Mouse (Mus musculus): ENCODE results near the gene Fbxl22. TPM values are rescaled to one million over a fixed set of nuclear protein-coding genes. Genes with fewer than 3 reads are reported as not detected.
A peak's percentile ranks its signal among the peaks of the same experiment; 100 is the strongest.

The Fbxl22 gene
- total RNA-seq (2021): under 1 TPM; 0.40 to 0.67 TPM
- long read RNA-seq, experiment 1: 0 reads
- long read RNA-seq, experiment 2, partial matches to known transcripts: 0 of 1 reads
- long read RNA-seq, experiment 2, other reads (novel, unspliced or antisense): 0 of 1 reads

DNA sequence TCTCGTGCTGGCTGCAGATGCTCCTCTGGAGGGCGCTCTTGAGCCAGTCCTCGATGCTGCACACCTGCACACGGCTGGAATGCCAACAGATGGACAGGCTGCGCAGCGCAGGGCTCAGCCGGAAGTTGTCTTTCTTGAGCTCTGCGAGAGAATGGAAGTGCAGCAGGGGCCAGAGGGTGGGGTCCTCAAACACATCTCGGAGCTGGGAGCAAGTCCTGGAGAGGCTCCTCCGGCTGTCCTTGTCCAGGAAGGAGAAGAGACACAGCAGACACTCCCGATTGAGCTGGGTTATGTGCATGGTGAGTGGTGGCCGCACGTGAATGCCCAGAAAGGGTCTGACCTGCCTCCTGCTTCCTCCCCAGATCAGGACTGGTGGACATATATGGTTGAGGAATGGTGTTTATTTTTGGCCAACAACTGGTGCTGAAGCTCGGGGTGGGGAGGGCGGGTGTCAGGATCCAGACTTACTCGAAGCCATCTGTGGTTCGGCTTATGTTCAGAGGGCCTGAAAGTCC is at the start of gene Fbxl22:
Gene Fbxl22 (minus strand): TSS at position 338 of the 515 bp plus-strand sequence.
- no peak for DNase-seq (ENCODE audit: low spot score in 2 of 2)

DNA sequence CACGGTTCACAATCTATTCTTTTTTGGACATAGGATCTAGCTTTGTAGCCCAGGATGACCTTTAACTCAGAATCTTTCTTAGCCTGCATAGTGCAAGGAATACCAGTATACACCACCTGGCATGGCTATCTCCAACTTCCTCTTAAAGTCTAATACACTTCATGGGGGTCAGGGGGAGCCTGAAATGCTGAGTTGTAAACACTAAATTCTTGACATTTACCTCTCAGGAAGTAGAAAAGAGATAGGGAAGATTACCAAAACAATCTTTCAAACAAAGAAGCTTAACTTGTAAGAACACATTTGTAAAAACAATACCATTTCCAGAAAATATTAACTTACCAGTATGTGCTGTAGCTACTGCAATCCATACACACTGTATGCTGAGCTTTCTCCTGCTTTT is 47.8 kb upstream of the Fbxl22 start:
- DNase-seq (ENCODE audit: low spot score in 2 of 2): no peak

DNA sequence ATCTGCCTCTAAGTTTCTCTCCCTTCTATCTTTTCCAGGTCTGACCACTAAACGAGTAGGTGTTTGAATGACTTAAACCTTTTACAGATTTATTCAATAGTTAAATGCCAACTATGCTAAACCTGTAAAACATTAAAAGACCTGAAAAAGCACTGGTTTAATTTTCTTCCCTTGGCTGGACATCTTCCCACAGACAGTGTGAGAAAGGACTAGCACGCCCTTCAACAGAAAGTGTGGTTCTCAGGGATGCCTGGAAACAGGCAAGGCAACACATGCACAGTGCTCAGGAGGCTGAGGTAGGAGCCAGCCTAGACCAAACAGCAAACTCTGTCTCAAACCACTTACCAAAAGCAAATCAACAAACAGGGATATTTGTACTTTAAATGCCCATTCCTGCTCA is 47.1 kb upstream of the Fbxl22 start:
- no peak for DNase-seq (ENCODE audit: low spot score in 2 of 2)

DNA sequence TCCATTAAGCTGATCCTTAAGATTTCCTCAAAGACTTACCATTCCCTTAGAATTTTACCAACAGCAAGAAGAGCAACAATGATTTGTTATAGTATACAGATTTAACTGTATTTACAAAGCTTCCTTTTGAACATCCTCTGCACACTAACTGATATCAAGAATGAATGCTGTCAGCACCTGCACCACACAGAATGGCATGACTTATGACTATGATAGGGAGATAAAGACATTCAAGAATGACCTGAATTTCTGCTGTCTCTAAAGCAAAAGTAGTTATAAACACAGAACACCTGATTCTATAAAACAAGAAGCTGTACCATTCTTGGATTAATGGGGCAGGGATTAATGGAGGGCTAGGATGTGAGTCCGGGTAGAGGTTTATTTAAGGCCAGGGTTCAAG is 46.3 kb upstream of the Fbxl22 start:
- DNase-seq (ENCODE audit: low spot score in 2 of 2): no peak

DNA sequence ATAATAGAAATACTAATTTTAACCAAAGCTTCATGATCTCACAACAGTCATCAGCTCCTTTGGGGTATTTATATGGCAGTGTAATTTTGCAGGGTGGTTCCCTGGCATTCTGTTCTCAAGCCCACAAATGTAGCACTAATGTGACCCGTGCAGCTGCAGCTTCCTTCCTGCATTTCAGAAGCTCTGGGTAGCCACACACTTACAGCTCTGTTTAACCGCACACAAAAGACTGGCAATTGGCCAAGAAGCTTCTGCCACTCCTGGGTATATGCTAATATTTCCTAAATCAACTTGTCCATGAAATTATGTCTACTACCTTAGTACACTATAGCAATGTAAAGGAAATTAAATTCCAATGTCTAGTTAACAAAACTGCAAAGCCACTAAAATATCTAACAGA is 45.9 kb upstream of the Fbxl22 start:
- no peak for DNase-seq (ENCODE audit: low spot score in 2 of 2)

DNA sequence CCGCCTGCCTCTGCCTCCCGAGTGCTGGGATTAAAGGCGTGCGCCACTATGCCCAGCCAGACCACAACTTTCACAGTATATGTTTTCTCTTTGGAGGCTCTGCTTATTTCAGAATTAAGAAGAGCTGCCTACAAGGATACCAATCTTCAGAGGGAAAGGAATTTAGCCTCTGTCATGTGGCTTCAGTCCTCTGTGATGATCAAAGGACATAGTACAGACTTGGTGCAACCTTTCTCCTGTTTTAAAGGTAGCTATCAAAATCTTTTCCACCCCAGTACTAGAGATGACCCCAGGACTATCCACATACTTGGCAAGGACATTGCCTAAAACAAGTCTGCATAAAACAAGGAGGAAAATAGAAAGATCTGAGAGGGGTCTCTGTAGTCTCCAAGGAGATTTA is 44.6 kb upstream of the Fbxl22 start:
- DNase-seq (ENCODE audit: low spot score in 2 of 2): no peak

DNA sequence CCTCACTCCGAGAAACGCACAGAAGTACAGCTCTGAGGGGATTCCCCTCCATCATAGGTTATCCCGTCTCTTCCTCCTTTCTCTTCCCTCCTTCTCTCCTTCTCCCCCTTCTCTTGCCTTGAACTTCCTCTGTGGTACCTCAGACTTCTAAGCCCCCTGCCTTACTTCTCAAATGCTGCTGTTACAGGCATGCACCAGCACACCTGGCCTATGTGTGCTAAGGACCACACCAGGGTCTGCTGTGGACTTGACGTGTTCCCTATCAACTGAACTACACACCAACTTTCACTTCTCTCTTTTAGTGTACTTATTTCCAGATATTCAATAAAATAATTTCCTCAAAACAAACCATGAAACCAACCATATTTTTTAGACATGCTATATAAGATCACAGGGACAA is 28.4 kb upstream of the Fbxl22 start:
- DNase-seq (ENCODE audit: low spot score in 2 of 2): no peak

DNA sequence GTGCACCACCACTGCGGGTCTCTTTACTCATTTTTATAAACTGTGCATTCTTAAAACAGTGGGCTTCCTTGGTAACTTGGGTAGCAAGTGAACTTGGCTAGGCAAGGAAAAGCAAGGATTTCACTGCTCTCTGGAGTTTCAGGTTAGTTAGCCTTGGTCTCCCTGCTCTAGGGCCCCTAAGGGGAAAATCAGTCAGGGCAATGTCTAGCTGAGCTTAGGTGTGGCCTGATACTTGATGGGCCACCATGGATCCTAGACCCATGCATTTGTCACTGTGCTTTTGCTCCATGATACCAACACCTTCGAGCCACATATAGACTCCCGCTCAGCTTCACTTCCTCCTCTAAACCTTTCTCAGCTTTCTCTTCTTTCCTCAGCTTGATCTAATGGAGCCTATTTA is 7.2 kb upstream of the Fbxl22 start:
- no peak for DNase-seq (ENCODE audit: low spot score in 2 of 2)

DNA sequence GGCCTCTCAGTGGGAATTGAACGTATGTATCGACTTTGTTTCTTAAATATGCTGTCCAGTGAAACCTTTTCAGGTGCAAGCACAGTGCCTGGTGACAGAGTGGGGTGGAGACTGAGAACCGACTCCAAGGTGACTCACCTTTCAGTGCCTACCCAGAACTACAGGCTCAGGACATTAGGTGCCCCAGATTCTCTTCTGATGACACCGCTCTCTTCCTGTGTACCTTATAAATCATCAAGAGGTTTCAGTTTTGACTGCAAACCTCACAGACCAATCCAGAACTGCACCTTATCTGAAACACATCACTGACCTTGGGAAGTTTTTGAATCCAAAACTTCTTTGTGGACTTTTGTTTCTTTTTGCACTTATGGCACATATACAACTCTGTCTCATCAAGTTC is 5.9 kb upstream of the Fbxl22 start:
- DNase-seq (ENCODE audit: low spot score in 2 of 2): no peak

DNA sequence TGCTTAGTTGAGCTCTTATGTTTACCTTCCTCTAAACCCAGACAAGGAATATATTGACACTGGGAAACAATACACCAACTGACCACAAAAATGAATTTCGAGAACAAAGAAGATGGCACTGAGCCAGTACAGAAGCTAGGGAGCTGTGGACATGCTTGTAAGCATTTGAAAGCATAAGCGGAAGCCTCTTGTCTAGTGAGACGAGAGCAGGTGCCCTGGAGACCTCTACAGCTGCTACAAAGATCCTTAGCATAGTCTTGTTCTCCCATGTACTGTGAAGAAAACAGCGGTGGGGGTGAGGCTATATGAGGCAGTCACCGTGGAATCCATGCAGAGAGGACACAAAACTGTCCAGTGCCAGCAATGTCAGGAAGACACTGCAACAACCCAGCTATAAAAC is 4.5 kb upstream of the Fbxl22 start:
- DNase-seq (ENCODE audit: low spot score in 2 of 2): no peak

DNA sequence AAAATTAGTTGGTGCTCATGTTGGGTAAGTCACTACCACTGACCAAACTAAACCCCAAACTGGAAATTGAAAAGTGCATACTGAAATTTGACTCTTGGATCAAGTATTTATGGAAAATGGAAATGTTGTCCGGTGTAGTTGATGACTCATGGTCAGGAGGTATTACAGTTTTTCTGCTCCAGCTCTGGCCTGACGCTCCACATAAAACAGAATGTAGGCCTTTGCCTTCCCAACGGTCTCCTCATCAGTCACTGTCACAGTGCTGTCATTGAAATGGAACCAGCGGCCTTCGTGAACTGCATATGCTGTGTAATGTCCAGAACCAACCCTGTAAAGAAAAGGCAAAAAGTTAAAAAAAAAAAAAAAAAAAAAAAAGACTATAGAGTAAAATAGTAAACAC is 3.9 kb upstream of the Fbxl22 start:
- DNase-seq (ENCODE audit: low spot score in 2 of 2): no peak

DNA sequence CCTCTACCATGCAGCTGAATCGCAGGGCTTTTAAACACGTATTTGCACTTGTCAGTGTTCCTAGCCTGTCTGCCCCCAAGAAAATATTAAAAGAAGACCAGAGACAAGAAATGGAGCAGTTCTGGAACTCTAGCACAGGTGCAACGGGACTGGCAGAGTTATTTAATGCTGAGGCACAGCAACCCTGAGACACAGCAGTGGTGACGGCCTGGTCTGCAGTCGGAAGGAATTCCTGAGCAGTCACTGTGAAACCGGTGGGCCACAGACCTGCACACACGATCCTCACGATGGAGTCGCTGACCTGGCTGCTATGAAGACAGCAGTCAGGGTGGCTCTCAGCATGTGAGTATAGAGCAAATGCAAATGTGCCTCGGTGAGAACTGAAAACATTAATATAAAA is 3.4 kb upstream of the Fbxl22 start:
- DNase-seq (ENCODE audit: low spot score in 2 of 2): no peak

DNA sequence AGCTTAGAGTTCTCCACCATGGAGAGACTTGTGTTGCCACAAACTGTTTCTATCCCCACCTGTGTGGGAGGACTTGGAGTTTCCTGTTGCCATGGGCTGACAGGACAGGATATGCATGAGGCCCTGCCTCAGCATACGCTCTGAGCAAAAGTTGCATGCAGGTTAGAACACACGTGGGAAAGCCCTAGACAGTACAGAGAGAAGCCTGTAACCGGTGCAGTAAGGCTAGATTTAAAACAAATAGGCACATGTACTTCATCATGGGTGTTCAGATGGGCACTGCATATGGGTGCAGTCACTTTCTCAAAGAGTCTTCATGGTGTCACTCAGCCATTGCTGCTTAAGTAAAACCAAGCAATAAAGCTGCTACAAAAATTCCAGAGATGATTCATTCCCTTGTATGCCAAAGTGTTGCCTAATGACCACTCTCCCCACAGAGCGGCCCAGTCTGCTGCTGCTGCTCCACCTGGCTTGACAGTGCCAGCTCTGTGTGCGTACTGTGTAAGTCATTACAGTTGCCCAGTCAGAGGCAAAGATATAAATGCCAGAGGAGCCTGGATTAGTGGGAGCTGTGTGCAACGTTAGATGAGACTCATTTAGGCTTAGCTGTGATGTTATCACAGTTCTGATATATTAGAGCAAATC is 2.0 kb upstream of the Fbxl22 start:
- no peak for DNase-seq (ENCODE audit: low spot score in 2 of 2)

DNA sequence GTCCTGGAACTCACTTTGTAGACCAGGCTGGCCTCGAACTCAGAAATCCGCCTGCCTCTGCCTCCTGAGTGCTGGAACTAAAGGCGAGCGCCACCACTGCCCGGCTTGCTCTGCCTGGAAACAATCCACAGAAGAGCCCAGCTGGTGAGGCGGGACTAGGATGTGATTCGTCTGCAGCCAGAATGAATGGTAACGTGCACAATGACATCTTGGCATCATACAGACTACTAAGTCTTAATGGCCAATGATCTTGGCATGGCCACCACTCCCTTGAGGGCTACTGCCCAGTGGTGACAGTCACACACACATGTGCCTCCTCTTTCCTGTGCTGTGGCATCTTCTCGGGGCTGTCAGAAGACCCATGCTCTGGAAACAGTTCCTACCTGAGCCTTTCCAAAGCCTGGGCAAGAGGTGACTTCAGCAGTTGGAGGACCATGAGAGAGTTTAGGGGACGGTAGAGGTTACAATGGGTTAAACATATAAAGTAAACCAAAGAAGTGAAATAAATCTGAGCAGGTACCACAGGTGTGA is 1.4 kb upstream of the Fbxl22 start:
- no peak for DNase-seq (ENCODE audit: low spot score in 2 of 2)

DNA sequence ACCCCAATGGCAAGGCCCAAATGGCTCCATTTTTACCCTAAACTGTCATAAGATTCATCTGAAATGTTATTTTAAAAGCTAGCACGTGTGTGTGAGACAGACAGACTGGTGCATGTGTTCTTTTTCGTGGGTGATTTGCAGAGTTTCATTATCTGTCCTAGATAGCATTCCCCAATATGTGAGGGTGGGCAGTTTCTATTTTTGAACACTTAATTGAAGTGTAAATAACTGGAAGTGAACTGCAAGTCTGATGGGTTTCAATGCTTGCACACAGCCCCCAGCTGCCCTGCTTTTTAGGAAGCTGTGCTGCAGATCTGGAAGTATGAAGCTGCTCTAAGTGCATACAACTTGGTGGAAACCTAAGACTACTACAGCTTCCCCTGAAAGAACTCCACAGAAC is 722 bp upstream of the Fbxl22 start:
- DNase-seq (ENCODE audit: low spot score in 2 of 2): no peak

DNA sequence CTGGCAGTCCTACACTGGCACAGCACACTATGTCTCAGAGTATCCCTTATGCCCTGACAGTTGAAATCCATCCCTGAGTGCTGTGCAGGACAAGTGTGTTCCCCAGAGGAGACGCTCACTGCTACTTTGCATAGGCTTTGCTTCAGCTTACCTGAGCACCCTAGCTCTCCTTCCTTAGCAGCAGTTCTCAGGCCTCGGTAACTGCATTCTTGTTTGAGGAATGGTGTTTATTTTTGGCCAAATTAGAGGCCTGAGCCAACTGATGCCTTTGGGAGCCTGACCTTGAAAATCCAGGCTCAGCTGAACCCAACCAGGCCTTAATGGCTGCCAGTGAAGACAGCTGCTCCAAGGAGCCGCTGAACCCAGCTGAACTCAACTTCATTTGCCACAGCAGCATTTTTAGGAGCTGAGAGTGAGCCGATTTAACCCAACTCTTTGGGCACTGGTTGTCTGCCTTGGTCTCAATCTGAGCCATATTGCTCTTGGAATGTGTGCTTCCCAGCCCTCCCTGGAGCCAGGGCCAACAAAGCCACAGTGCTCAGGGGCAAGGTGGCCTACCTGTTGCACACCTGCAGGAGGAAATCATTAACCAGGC is 635 bp downstream of the Fbxl22 start:
- no peak for DNase-seq (ENCODE audit: low spot score in 2 of 2)

DNA sequence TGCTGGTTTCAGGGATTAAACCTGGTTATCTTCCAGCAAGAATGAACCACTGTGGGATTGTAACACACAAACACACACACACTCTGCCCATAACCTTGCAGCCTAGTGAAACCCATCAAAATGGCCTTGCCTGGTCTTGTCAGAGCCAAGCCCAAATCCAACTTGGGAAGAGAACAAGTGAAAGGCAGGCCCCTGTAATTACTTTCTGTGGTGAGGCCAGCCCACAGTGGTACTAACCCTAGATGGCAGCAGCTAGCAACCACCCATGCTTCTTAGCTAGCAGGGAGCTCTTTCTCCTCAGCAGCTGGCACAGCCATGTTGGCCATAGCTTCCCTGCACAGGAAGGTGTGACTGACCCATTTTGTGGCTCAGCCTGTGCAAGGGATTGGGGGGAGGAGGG is 1.2 kb downstream of the Fbxl22 start:
- no peak for DNase-seq (ENCODE audit: low spot score in 2 of 2)

DNA sequence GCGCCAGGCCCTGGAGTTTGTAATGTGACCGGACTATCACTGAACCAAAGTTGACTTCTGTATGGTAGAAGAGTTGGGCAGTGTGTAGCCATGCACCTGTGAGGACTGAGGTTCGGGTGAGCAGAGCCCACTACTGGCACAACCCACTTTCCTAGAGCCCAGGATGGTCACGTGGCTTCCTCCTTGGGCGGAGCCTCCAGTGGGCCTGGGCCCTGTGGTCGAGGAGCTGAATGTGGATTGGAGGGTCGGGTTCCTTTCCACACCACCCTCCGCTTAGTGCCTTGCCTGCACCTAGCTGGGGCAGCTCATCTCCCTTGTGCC is 2.1 kb downstream of the Fbxl22 start:
- peak; percentile 73 to 75 for DNase-seq (ENCODE audit: low spot score in 2 of 2)

DNA sequence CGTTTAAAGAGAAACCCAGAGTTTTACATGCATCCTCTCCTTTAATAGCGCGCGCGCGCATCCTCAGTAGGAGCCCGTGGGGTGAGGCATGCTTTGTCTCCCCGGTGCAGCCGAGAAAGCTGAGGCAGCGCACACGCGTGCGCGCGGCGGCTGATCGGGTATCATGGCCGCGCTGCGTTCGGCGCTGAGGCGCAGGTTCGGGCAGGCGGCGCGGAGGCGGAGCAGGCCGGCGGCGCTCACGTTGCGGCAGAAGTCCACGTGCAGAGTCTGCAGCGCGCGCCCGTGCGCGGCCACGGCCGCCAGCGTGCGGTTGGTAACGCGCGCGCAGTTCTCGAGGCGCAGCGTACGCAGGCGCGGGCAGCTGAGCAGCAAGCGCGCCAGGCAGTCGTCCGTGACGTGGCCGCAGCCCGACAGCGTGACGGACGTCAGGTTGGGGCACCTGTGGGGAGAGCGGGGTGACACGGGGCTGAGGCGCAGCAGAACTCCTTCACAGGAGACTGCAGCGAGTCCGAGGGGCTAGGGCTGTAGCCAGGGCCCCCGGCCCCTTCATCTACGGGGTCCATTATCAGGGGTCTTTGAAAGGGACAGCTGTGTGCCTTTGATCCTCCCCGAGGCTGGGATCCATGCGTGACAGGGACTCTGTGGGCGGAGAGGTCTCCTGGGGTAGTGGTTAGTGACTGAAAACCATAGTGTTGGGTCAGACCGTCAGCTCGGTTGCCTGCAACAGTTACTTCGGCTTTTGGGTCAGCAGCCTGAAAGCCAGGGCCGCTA is 2.6 kb downstream of the Fbxl22 start:
- DNase-seq (ENCODE audit: low spot score in 2 of 2): peak; percentile 90 to 91

DNA sequence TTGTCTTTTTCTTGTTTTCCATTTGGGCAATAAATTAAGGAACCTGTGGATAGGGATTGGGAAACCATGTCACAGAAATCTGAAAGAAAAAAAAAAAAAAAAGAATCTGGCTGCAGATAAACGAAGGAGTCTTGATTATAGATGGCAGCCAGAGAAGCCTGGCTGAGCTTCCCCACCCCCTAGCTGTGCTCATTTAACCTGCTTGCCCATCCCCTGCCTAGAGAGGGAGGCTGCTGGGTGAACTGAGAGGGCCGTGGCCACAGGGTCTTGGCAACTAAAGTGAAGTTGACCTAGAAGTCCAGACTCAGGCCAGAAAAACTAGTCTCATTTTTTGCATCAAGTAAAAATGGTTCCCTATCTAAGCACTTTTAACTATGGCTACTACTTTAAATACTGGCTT is 3.4 kb downstream of the Fbxl22 start:
- DNase-seq (ENCODE audit: low spot score in 2 of 2): no peak

DNA sequence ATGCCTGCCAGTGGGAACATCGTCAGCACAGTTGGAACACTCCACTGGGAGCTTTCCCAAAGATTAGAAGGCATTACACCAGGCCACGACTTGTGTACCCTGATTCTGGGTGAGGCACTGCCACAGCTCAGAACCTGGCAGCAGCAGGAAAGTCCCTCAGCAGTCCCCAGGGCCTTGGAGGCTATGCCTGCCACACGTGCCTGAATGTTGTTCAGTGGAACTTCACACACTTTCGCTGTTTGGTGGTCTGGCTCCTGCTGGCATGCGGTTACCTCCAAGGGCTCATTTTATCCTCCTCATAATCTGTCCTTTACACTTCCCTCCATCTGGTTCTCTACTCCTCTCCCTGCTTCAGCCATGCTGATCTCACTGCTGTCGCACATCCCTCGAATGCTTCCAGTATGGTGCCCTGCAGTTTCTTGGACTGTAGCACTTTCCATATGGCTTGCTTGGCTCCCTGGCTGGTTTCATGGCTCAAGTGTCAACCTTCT is 4.0 kb downstream of the Fbxl22 start:
- no peak for DNase-seq (ENCODE audit: low spot score in 2 of 2)

DNA sequence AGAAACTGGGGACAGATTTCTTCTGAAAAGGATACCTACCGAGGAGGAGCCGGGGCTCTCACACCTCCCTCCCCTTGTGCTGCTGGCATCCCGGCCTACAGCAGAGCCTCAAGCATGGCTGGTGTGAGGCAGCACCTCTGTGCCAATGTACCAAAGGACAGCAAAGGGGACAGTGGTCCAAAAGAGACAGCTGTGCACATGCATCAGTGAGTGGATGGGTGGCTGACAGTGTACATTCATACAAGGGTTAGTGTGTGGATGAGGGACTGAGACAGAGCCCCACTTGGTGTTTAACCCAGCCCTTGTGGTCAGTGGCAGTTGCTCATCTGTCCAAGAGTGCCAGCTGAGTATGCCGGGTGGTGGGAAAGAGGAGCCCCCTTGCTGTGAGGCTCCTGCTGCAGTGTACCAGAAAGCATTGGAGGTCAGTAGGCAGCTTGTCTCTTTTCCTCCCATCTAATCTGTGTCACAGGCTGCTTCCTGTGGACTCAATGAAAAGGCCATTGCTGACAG is 5.4 kb downstream of the Fbxl22 start:
- no peak for DNase-seq (ENCODE audit: low spot score in 2 of 2)
